In genomic region chr4:101466264-101466663, GRCm38 (mm10) we compare ENCODE assay signal across 27 mouse cellular contexts. TPM values are rescaled to one million over a fixed set of nuclear protein-coding genes. Genes with fewer than 3 reads are reported as not detected.
DNase-seq lines count a peak whose midpoint lies in the region; ATAC-seq and TF ChIP-seq lines count a peak whose summit lies in the region.
"Had no signal": no experiment of that assay in that cellular context is flagged by ENCODE, and none has a peak within 500 bp of the region (broad histone marks: within the 10 kb centered on the region; RNA-seq: fewer than 3 reads in every experiment).

No protein-coding gene starts in this region.

- H3K27me3 ChIP-seq in hindbrain, postnatal 0 days (ENCODE audit: insufficient read depth, low read length), result no peaks in the 10 kb centered on the region
- no peaks in the 10 kb centered on the region for H3K27me3 ChIP-seq in hindbrain, embryonic 12.5 days
- H3K27me3 ChIP-seq in lung, embryonic 14.5 days (ENCODE audit: insufficient read depth, low read length), result no peaks in the 10 kb centered on the region
- H3K27me3 ChIP-seq: CH12.LX; embryonic facial prominence, embryonic 12.5 days; forebrain, embryonic 12.5 days; heart, embryonic 12.5 days; limb, embryonic 13.5 days; liver, embryonic 13.5 days; lung, embryonic 15.5 days; midbrain, embryonic 12.5 days; stomach, embryonic 15.5 days had no signal

- no peaks in the 10 kb centered on the region for H3K4me1 ChIP-seq in hindbrain, postnatal 0 days (ENCODE audit: insufficient read depth, low read length)
- no peaks in the 10 kb centered on the region for H3K4me1 ChIP-seq in hindbrain, embryonic 12.5 days
- no peaks in the 10 kb centered on the region for H3K4me1 ChIP-seq in lung, embryonic 14.5 days (ENCODE audit: insufficient read depth)
- H3K4me1 ChIP-seq: embryonic facial prominence, embryonic 12.5 days; forebrain, embryonic 12.5 days; limb, embryonic 13.5 days; liver, embryonic 13.5 days; lung, embryonic 15.5 days; midbrain, embryonic 12.5 days; stomach, embryonic 15.5 days had no signal

- DNase-seq in hindbrain, postnatal 0 days (ENCODE audit: low spot score), result no peak
- no peak for DNase-seq in lung, embryonic 14.5 days
- no peak for DNase-seq in lung, postnatal 25 days (ENCODE audit: low spot score)
- DNase-seq in ES-CJ7 (ENCODE audit: low read depth, low spot score), result peak; percentile 53
- no peak for DNase-seq in right cerebral cortex, postnatal 36 days (ENCODE audit: low spot score in 2 of 2)
- DNase-seq: adrenal gland, postnatal 10 days; cerebellum, adult 9-11 months; gastrocnemius, postnatal 14 days; heart, postnatal 10 days; kidney, adult 8-10 months; kidney, postnatal 14 days; layer of hippocampus, postnatal 36 days; liver, embryonic 13.5 days; right cerebral cortex, postnatal 25 days; thymus, adult 18-20 months had no signal

- no peak overlapping the region for H3K27ac ChIP-seq in hindbrain, postnatal 0 days
- H3K27ac ChIP-seq in hindbrain, embryonic 12.5 days, result no peak overlapping the region
- no peak overlapping the region for H3K27ac ChIP-seq in lung, embryonic 14.5 days (ENCODE audit: low read depth)
- H3K27ac ChIP-seq: embryonic facial prominence, embryonic 12.5 days; forebrain, embryonic 12.5 days; limb, embryonic 13.5 days; liver, embryonic 13.5 days; lung, embryonic 15.5 days; midbrain, embryonic 12.5 days; stomach, embryonic 15.5 days had no signal

- no peaks in the 10 kb centered on the region for H3K36me3 ChIP-seq in hindbrain, postnatal 0 days (ENCODE audit: insufficient read depth, low read length)
- H3K36me3 ChIP-seq in hindbrain, embryonic 12.5 days, result no peaks in the 10 kb centered on the region
- no peaks in the 10 kb centered on the region for H3K36me3 ChIP-seq in lung, embryonic 14.5 days (ENCODE audit: insufficient read depth)
- H3K36me3 ChIP-seq: embryonic facial prominence, embryonic 12.5 days; forebrain, embryonic 12.5 days; liver, embryonic 13.5 days; midbrain, embryonic 12.5 days; stomach, embryonic 15.5 days had no signal

- no peak overlapping the region for H3K4me3 ChIP-seq in hindbrain, postnatal 0 days (ENCODE audit: low read length)
- H3K4me3 ChIP-seq in hindbrain, embryonic 12.5 days, result no peak overlapping the region
- H3K4me3 ChIP-seq in lung, embryonic 14.5 days (ENCODE audit: low read depth, low read length), result no peak overlapping the region
- H3K4me3 ChIP-seq: embryonic facial prominence, embryonic 12.5 days; forebrain, embryonic 12.5 days; heart, embryonic 12.5 days; limb, embryonic 13.5 days; liver, embryonic 13.5 days; lung, embryonic 15.5 days; midbrain, embryonic 12.5 days; stomach, embryonic 15.5 days had no signal

- no peaks in the 10 kb centered on the region for H3K9me3 ChIP-seq in hindbrain, postnatal 0 days (ENCODE audit: low read length)
- H3K9me3 ChIP-seq in hindbrain, embryonic 12.5 days (replicated peaks), result no peaks in the 10 kb centered on the region
- no peaks in the 10 kb centered on the region for H3K9me3 ChIP-seq in lung, embryonic 14.5 days (ENCODE audit: low read depth, low read length)
- H3K9me3 ChIP-seq: embryonic facial prominence, embryonic 12.5 days; forebrain, embryonic 12.5 days; heart, embryonic 12.5 days; limb, embryonic 13.5 days; liver, embryonic 13.5 days; lung, embryonic 15.5 days; midbrain, embryonic 12.5 days; stomach, embryonic 15.5 days had no signal

- ATAC-seq in hindbrain, postnatal 0 days, result no peak
- ATAC-seq in hindbrain, embryonic 12.5 days (ENCODE audit: low FRiP score), result no peak
- no peak for ATAC-seq in lung, embryonic 14.5 days (ENCODE audit: insufficient read depth)
- ATAC-seq in common myeloid progenitor, adult 5-6 weeks (replicated peaks; ENCODE audit: low read depth, poor library complexity, severe bottlenecking), result peak; percentile 74; the same call in 1 of the 2 replicates
- no peak for ATAC-seq in CD4-positive, CD25-positive, alpha-beta regulatory T cell, adult 4 months

- TF ChIP-seq CTCF in hindbrain, postnatal 0 days (IDR thresholded peaks at IDR 0.05; ENCODE audit: low read depth), result peak; percentile 39; the same call in 1 of the 2 replicates
- peak; percentile 14; the same call in 1 of the 2 replicates for TF ChIP-seq CTCF in lung, embryonic 14.5 days (IDR thresholded peaks at IDR 0.05; ENCODE audit: low read depth)

- H3K4me2 ChIP-seq in hindbrain, postnatal 0 days (ENCODE audit: low read depth, low read length), result no peak overlapping the region
- H3K4me2 ChIP-seq in hindbrain, embryonic 12.5 days (replicated peaks), result no peak overlapping the region
- H3K4me2 ChIP-seq in lung, embryonic 14.5 days, result no peak overlapping the region
- H3K4me2 ChIP-seq: embryonic facial prominence, embryonic 12.5 days; forebrain, embryonic 12.5 days; heart, embryonic 12.5 days; limb, embryonic 13.5 days; liver, embryonic 13.5 days; lung, embryonic 15.5 days; midbrain, embryonic 12.5 days; stomach, embryonic 15.5 days had no signal

- WGBS in hindbrain, postnatal 0 days, result 87% methylated on average over 3 of the region's 3 CpGs
- 88% methylated on average over 3 of the region's 3 CpGs for WGBS in hindbrain, embryonic 12.5 days
- WGBS in lung, embryonic 14.5 days, result 80% methylated on average over 3 of the region's 3 CpGs

- H3K9ac ChIP-seq in hindbrain, postnatal 0 days (replicated peaks; ENCODE audit: low read length), result no peak overlapping the region
- H3K9ac ChIP-seq in hindbrain, embryonic 12.5 days, result no peak overlapping the region
- H3K9ac ChIP-seq in lung, embryonic 14.5 days, result no peak overlapping the region
- H3K9ac ChIP-seq: embryonic facial prominence, embryonic 12.5 days; forebrain, embryonic 12.5 days; heart, embryonic 12.5 days; limb, embryonic 13.5 days; liver, embryonic 13.5 days; lung, embryonic 15.5 days; midbrain, embryonic 12.5 days; stomach, embryonic 15.5 days had no signal

RNA-seq across cellular contexts. Expression of gene Dnajc6, which starts 30.2 kb away (rescaled TPM):
- 205 and 216 TPM in 2 replicates for total RNA-seq in hindbrain, postnatal 0 days (2014; rRNA removed)
- 56.5 and 60.9 TPM in 2 replicates for polyA plus RNA-seq in hindbrain, postnatal 0 days (2015; fragmentation: Nextera tagmentation; extraction: Ambion mirVana)
- 15.3 and 17.9 TPM in 2 replicates for polyA plus RNA-seq in hindbrain, embryonic 12.5 days (2016; fragmentation: Nextera tagmentation; extraction: Ambion mirVana)
- polyA plus RNA-seq in lung, embryonic 14.5 days (2014; fragmentation: Nextera tagmentation; extraction: Ambion mirVana), result 0.11 and 0.16 TPM in 2 replicates
- 31.4 and 40.4 TPM in 2 replicates for total RNA-seq in common myeloid progenitor, adult 5-6 weeks (2017)
- polyA plus RNA-seq in CD4-positive, CD25-positive, alpha-beta regulatory T cell, adult 4 months (2017; shearing (Covaris generic)), result 1 to 10 TPM; 2.3 to 3.1 TPM
- total RNA-seq: CH12.LX; monocyte, adult 5-6 weeks had no signal

RNA-seq across cellular contexts. Expression of gene Ak4, which starts 47.2 kb away (rescaled TPM):
- 18.6 and 23.6 TPM in 2 replicates for total RNA-seq in hindbrain, postnatal 0 days (2014; rRNA removed)
- polyA plus RNA-seq in hindbrain, postnatal 0 days (2015; fragmentation: Nextera tagmentation; extraction: Ambion mirVana), result 8.2 and 8.4 TPM in 2 replicates
- 11.5 and 13.9 TPM in 2 replicates for polyA plus RNA-seq in hindbrain, embryonic 12.5 days (2016; fragmentation: Nextera tagmentation; extraction: Ambion mirVana)
- polyA plus RNA-seq in lung, embryonic 14.5 days (2014; fragmentation: Nextera tagmentation; extraction: Ambion mirVana), result 5.2 and 5.9 TPM in 2 replicates
- 6.6 and 8.9 TPM in 2 replicates for total RNA-seq in common myeloid progenitor, adult 5-6 weeks (2017)
- under 1 TPM; 0.09 to 0.99 TPM for polyA plus RNA-seq in CD4-positive, CD25-positive, alpha-beta regulatory T cell, adult 4 months (2017; shearing (Covaris generic))
